Mouse (Mus musculus): ENCODE measurements around the gene H2-M10.4. TPM values are rescaled to one million over a fixed set of nuclear protein-coding genes. Genes with fewer than 3 reads are reported as not detected.

Gene H2-M10.4
- not detected for total RNA-seq (2023)

GRCm38 (mm10) chr17:36462234-36462633 lies at the start of gene H2-M10.4:
H2-M10.4 (minus strand) TSS chr17:36462334.

Other genes with a start within 250 kb of the H2-M10.4 start
- 10 to 100 TPM; 61.6 to 61.8 TPM for gene Rpp21, start 204.3 kb downstream of the H2-M10.4 start, total RNA-seq (2023)
- 10 to 100 TPM; 79.8 to 81.2 TPM for gene Trim39, start 190.1 kb downstream of the H2-M10.4 start, total RNA-seq (2023)
- not detected for gene H2-M10.2, start 175.8 kb downstream of the H2-M10.4 start, total RNA-seq (2023)
- not detected for gene H2-M10.1, start 136.2 kb downstream of the H2-M10.4 start, total RNA-seq (2023)
- not detected for gene H2-M10.3, start 93.9 kb downstream of the H2-M10.4 start, total RNA-seq (2023)
- not detected for gene H2-M11, start 84.7 kb upstream of the H2-M10.4 start, total RNA-seq (2023)
- gene H2-M9, start 180.3 kb upstream of the H2-M10.4 start, total RNA-seq (2023), result not detected
- gene H2-M1, start 209.9 kb upstream of the H2-M10.4 start, total RNA-seq (2023), result not detected

Measured in B cell, adult 67 days (primary cell).